Mouse (Mus musculus) intestine, embryonic 16.5 days (tissue): ENCODE results near the gene Clasp2. TPM values are rescaled to one million over a fixed set of nuclear protein-coding genes. Genes with fewer than 3 reads are reported as not detected.
"Not testable (repeated sequence)": the region's sequence is repeated elsewhere in the genome, so short reads cannot be mapped to it uniquely, and the experiment has no call there.

ENCODE experiments used
- ATAC-seq: fragments of 200-750 bp; cut with Nextera tagmentation; 2 replicates; pipeline ENCODE4 v1.8.0; 2017; ENCODE audit warnings: moderate TSS enrichment, moderate library complexity
- H3K27ac ChIP-seq: fragments of 300-500 bp; sonication (generic); 2 replicates; pipeline ENCODE4 v1.5.1; 2014; ENCODE audit warnings: mild to moderate bottlenecking, low read length
- H3K27me3 ChIP-seq: fragments of 300-500 bp; sonication (generic); replicated peaks from 2 replicates; pipeline ENCODE4 v1.6.1; 2014; ENCODE audit warnings: low read length, control low read depth, mixed read lengths; ENCODE audit not compliant: control insufficient read depth, insufficient read depth
- H3K36me3 ChIP-seq: fragments of 300-500 bp; sonication (generic); 2 replicates; pipeline ENCODE4 v1.6.1; 2014; ENCODE audit warnings: low read length, control low read depth; ENCODE audit not compliant: control insufficient read depth, insufficient read depth
- H3K4me1 ChIP-seq: fragments of 300-500 bp; sonication (generic); 2 replicates; pipeline ENCODE4 v1.6.1; 2014; ENCODE audit warnings: low read length, control low read depth, mixed read lengths; ENCODE audit not compliant: control insufficient read depth, insufficient read depth
- H3K4me2 ChIP-seq: fragments of 300-500 bp; sonication (generic); 2 replicates; pipeline ENCODE4 v1.6.1; 2014; ENCODE audit warnings: low read depth, low read length, control low read depth
- H3K4me3 ChIP-seq: fragments of 300-500 bp; sonication (generic); 2 replicates; pipeline ENCODE4 v1.5.1; 2014; ENCODE audit warnings: mild to moderate bottlenecking, low read length
- H3K9ac ChIP-seq: fragments of 300-500 bp; sonication (generic); 2 replicates; pipeline ENCODE4 v1.6.1; 2014; ENCODE audit warnings: low read depth, low read length
- H3K9me3 ChIP-seq: fragments of 300-500 bp; sonication (generic); 2 replicates; pipeline ENCODE4 v1.6.1; 2016; ENCODE audit warnings: low read length, control low read depth; ENCODE audit not compliant: control insufficient read depth
- WGBS: fragments of 180-500 bp; shearing (Covaris S2); extraction: QIAGEN DNeasy Blood & Tissue Kit; methylation state at CpG from one replicate; pipeline ENCODE4 v1.1.7; 2014; 5-methylcytosine and 5-hydroxymethylcytosine counted together
- polyA plus RNA-seq: library from polyadenylated mRNA; unstranded; fragments of >200 nt; fragmentation: Nextera tagmentation; extraction: Ambion mirVana; gene quantifications from 2 replicates; pipeline ENCODE4 v1.2.1, GENCODE M21; 2015

Gene Clasp2
- polyA plus RNA-seq, 1 experiment from 2014 or later, result 13.4 TPM

DNA sequence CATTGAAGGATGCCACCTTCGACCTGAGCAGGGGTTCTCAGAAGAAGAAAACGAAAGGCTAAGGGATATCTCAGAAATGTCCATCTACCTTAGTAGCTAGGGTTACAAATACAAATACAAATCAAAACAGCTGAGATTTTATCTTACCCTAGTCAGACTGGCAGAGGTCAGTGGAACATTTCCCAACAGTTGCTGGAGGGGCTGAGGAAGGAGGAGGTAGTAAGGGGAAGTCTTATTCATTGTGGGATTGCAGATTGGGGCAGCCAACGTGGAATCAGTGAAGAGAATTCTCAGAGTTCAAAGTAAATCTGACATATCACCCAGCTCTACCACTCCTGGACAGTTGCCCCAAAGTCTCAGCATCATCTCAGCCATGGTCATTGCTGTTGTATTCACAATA lies 39.6 kb downstream of the Clasp2 start:
- no peak for ATAC-seq

DNA sequence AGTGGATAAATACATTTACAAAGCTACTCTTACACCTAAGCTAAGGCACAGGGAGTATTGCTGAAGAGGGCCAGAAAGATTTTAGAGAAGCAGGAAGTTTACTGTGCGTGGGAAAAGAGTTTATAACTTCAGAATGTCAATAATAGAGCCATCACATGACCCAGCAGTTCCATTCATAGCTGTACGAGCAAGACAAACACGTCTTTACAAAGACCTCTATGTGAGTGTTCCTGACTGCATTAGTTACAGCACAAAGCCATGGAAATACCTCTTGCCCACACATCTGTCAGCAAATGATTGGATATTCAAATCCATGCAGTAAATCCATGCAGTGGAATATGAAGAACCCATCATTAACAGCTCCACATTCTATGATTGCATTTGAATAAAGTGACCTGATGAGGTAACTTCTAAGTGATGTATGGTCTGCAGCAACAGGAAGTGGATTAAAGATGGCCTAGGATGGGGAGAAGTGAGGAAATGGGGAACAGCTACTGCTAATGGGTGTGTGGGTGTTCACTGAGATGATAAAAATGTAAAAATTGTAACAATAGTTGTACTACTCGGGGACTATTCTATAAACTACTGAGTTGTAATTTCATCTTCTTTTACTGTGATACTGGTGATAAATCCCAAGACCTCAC lies 41.2 kb downstream of the Clasp2 start:
- no peak for ATAC-seq
- Histone ChIP-seq H3K9me3 (no peaks in the 10 kb centered on the region), H3K4me2 (no peak overlapping the region), H3K36me3 (no peaks in the 10 kb centered on the region), H3K27me3 (no peaks in the 10 kb centered on the region), H3K27ac (no peak overlapping the region), H3K4me1 (no peaks in the 10 kb centered on the region), H3K4me3 (no peak overlapping the region), H3K9ac (no peak overlapping the region)
- WGBS, result 51% methylated on average over 4 of the region's 4 CpGs

More for the DNA sequence above, 39.6 kb downstream of the Clasp2 start:
- Histone ChIP-seq H3K4me2 (no peak overlapping the region), H3K27ac (no peak overlapping the region), H3K27me3 (no peaks in the 10 kb centered on the region), H3K4me1 (no peaks in the 10 kb centered on the region), H3K9me3 (no peaks in the 10 kb centered on the region), H3K4me3 (no peak overlapping the region), H3K9ac (no peak overlapping the region), H3K36me3 (no peaks in the 10 kb centered on the region)
- WGBS, result 90% methylated on average over 3 of the region's 3 CpGs

DNA sequence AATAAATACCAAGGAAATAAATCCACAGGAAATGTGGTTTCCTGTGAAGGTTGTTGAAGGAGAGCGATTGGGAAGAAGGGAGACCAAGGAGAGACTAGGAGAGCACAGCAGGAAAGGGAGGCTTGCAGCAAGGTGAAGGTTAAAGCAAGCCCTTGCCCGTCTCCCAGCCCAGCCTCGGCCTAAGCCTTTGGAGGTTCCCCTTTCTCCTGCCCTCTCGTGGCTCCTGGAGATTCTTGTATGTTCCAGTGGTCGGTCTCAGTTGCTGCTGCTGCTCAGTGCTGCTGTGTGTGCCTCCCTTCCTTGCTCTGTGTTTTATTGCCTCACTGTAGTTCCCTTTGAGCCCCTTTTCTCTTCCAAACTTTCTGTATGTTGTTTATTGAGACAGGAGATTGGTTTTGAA lies 42.4 kb downstream of the Clasp2 start:
- Histone ChIP-seq H3K27me3 (no peaks in the 10 kb centered on the region), H3K9me3 (no peaks in the 10 kb centered on the region), H3K36me3 (no peaks in the 10 kb centered on the region), H3K4me2 (no peak overlapping the region), H3K4me1 (no peaks in the 10 kb centered on the region), H3K27ac (no peak overlapping the region), H3K9ac (no peak overlapping the region), H3K4me3 (no peak overlapping the region)
- ATAC-seq, result no peak
- 63% methylated on average over 5 of the region's 5 CpGs for WGBS

DNA sequence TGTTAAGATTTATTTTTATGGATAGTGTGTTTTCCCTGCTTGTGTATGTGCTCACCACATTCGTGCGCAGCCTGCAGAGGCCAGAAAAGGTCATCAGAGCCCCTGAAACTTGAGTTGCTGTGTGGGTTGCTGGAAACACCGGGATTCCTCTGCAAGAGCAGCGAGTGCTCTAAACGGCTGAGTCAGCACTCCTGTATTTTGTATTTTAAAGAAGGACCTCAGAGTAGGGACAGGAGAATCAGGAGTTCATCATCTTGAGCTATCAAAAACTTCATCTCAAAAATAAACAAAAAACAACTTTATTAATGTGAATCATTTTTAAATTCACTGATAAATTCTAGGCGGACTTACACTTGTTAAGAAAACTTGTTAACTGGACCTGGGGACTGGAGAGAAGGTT lies 48.0 kb downstream of the Clasp2 start:
- H3K27me3 ChIP-seq, H3K27ac ChIP-seq, H3K9ac ChIP-seq, H3K4me2 ChIP-seq, H3K4me3 ChIP-seq, H3K9me3 ChIP-seq, ATAC-seq, H3K36me3 ChIP-seq: not testable (repeated sequence)
- WGBS, result 56% methylated on average over 4 of the region's 6 CpGs
- peaks cover 14% of the 10 kb centered on the region for H3K4me1 ChIP-seq

DNA sequence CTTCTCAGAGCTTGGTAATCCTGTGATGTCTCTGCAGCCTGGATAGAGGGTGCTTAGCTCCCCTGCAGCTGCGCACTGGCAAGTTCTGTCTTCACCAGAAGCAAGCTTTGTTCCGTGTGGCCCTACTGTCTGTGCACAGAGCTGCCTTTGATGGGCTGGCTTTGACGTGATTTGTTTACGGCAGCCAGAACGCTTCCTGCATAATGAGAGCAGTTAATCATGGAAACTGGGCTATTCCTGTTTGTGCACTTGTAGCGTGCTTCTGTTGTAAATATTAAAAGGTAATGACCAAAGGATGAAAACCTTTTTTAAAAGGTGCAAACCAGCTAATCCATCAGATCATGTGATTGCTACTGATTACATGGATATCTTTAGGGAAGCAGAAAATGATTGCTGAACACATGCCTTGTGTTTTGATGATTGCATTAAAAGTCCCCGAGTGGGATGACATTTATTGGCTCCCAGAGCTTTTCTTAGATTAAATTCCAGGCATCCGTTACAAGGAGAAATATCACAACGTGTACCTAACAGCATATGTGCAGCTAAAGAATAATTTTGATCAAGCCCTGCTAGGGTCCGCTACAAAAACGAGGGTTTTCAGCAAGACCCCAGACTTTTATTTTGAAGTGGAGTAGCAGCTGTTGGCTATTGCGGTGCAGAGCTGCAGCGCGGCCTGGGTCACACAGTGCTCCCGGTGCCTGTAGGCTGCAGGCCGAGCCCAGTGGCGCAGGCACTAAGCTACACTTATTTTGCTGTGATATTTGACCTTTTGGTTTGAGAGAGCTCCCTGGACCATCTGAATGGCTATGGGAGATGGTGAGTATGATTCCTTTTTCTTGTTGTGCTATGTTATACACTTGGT lies 51.6 kb downstream of the Clasp2 start:
- Histone ChIP-seq H3K27me3 (no peaks in the 10 kb centered on the region), H3K4me3 (peak overlapping the region; percentile 51), H3K27ac (peak overlapping the region; percentile 82), H3K4me1 (peaks cover 14% of the 10 kb centered on the region), H3K4me2 (peak overlapping the region; percentile 54), H3K9me3 (no peaks in the 10 kb centered on the region), H3K9ac (peak overlapping the region; percentile 57), H3K36me3 (no peaks in the 10 kb centered on the region)
- ATAC-seq, result peak; percentile 94
- 3% methylated on average over 17 of the region's 17 CpGs for WGBS

DNA sequence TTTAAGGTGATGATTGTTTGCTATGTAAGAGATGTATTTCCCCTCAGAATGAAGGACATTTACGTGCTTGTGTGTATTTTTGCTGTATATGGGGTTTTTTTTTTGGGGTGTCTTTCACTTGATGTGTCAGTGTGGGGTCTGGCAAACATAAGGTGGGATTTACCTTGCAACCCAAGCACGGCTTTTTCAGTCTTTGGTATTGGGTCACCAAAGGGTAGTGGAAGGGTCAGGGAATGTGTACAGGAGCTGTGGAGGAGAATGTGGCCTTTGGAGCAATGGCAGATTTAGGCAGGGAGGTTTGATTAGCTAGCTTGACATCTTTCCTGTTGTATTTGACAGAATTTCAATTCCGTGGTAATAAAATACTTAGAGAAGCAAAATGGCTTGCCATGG lies 52.2 kb downstream of the Clasp2 start:
- Histone ChIP-seq H3K9me3 (no peaks in the 10 kb centered on the region), H3K27ac (peak overlapping the region; percentile 82), H3K27me3 (no peaks in the 10 kb centered on the region), H3K4me2 (peak overlapping the region; percentile 54), H3K4me3 (peak overlapping the region; percentile 51), H3K9ac (peak overlapping the region; percentile 57), H3K4me1 (peaks cover 14% of the 10 kb centered on the region), H3K36me3 (no peaks in the 10 kb centered on the region)
- ATAC-seq, result no peak
- 48% methylated on average over 3 of the region's 3 CpGs for WGBS

DNA sequence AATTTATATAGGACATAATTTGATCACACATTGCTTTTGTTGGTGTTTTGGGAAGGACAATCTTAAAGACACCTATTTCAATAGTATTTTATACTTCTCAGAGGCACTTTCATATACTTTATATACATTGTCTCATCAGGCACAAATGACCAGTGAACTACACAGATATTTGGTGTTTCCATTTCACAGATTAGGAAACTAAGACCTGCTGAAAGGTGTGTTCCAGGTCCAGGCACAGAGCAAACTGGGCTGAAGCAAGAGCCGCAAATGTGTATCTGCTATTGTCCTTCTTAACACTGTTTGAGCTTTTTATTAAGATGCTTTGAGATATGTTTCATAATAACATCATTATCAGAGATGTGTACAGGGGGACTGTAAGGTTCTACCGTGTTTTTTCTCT lies 52.7 kb downstream of the Clasp2 start:
- Histone ChIP-seq H3K9me3 (no peaks in the 10 kb centered on the region), H3K9ac (no peak overlapping the region), H3K4me2 (no peak overlapping the region), H3K4me3 (no peak overlapping the region), H3K36me3 (no peaks in the 10 kb centered on the region), H3K27me3 (no peaks in the 10 kb centered on the region), H3K4me1 (peaks cover 14% of the 10 kb centered on the region), H3K27ac (no peak overlapping the region)
- 74% methylated on average over 2 of the region's 2 CpGs for WGBS
- no peak for ATAC-seq

DNA sequence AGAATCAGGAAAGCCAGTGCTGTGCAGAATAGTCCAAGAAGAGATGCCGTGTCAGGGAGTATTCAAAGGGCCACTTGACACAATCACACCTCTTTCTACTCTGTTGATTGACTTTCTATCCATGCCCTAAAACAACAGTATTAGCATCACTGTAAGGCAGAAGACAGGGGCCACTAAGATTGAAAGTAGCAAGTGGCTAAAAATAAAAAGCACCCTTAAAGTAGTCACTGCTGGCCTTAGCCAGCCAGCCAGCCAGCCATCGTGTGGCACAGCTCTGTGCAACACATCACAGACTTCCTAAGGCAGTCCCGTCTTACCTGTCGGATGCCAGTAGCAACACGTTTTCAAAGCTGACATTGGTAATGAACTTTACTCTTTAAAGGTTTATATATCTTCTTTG lies 55.9 kb downstream of the Clasp2 start:
- Histone ChIP-seq H3K4me3 (no peak overlapping the region), H3K27me3 (no peaks in the 10 kb centered on the region), H3K27ac (no peak overlapping the region), H3K4me1 (peaks cover 14% of the 10 kb centered on the region), H3K36me3 (no peaks in the 10 kb centered on the region), H3K4me2 (no peak overlapping the region), H3K9ac (no peak overlapping the region), H3K9me3 (no peaks in the 10 kb centered on the region)
- 88% methylated on average over 5 of the region's 5 CpGs for WGBS
- no peak for ATAC-seq

DNA sequence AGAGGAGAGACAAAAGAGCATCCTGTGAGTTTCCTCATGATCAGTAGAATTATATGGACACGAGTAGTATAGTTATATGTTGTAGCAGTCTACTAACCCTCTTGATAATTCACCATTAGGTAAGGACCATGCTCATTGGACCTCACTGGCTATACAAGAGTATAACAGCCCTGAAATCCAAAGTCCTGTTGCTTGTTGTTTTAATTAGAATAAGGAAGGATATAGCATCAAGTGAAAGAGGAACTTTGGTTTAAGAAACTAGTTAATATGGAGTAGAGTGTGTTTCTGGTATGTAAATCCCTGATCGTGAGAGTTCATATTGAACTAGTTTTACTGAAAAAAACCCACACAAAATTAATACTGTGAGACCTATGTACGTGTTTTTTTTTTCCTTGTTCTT lies 59.4 kb downstream of the Clasp2 start:
- no peak overlapping the region for H3K4me2 ChIP-seq
- WGBS, result 89% methylated on average over 3 of the region's 3 CpGs
- no peak overlapping the region for H3K9ac ChIP-seq
- H3K4me3 ChIP-seq, result no peak overlapping the region
- no peaks in the 10 kb centered on the region for H3K9me3 ChIP-seq
- no peaks in the 10 kb centered on the region for H3K36me3 ChIP-seq
- no peak for ATAC-seq
- 0 out of 2 replicates have a peak, but pooled peaks cover 2% of the 10 kb centered on the region for H3K4me1 ChIP-seq
- H3K27ac ChIP-seq, result no peak overlapping the region
- no peaks in the 10 kb centered on the region for H3K27me3 ChIP-seq
